ENCODE assay signal across 8 mouse cellular contexts in genomic region chr9:96118861-96119772, GRCm38 (mm10). TPM values are rescaled to one million over a fixed set of nuclear protein-coding genes. Genes with fewer than 3 reads are reported as not detected.
DNase-seq lines count a peak whose midpoint lies in the region; ATAC-seq lines count a peak whose summit lies in the region.

Gk5 (plus strand) TSS chr9:96119362.

- intact Hi-C loops in gastrocnemius, postnatal 14 days (cut with DNase I; ENCODE audit: low total_unique reads) = no loop called here
- intact Hi-C loops in left cerebral cortex, postnatal 10 days (cut with DNase I) = no loop called here

- peak; percentile 95 for ATAC-seq in inflammation-experienced regulatory T-cells, adult 6 months
- ATAC-seq in megakaryocyte-erythroid progenitor cell, adult 5-6 weeks (replicated peaks; ENCODE audit: low FRiP score, low TSS enrichment, poor library complexity, severe bottlenecking) = peak; percentile 97

- peak; percentile 96 for DNase-seq in adipocyte (ENCODE audit: low spot score)
- DNase-seq in embryo, embryonic 10 days (ENCODE audit: low spot score) = peak; percentile 99
- DNase-seq in gastrocnemius, postnatal 14 days = peak; percentile 100
- DNase-seq in left cerebral cortex, postnatal 10 days (ENCODE audit: extremely low spot score in 1 of 2, low spot score in 2 of 2) = peak; percentile 94 to 99
- DNase-seq in right cerebral cortex, postnatal 25 days = peak; percentile 94
- DNase-seq in urinary bladder, postnatal 4 days (ENCODE audit: low spot score in 2 of 2) = peak; percentile 97 to 100

RNA-seq across cellular contexts. Expression of gene Gk5, which starts in this region (rescaled TPM):
- 1 to 10 TPM; 2.7 to 3.3 TPM for total RNA-seq in gastrocnemius, postnatal 14 days (2021)
- under 1 TPM; 0.49 to 0.87 (median 0.86) TPM for polyA plus RNA-seq in inflammation-experienced regulatory T-cells, adult 6 months (2017; shearing (Covaris generic))
- 1 to 10 TPM; 6.0 to 6.5 TPM for total RNA-seq in left cerebral cortex, postnatal 10 days (2021)
- 1.4 and 1.5 TPM in 2 replicates for total RNA-seq in megakaryocyte-erythroid progenitor cell, adult 5-6 weeks (2014; fragmentation: Nextera tagmentation)
- 2.0 and 3.5 TPM in 2 replicates for total RNA-seq in megakaryocyte-erythroid progenitor cell, adult 5-6 weeks (2017)

Comparison
In these comparisons a context has a peak if more than half of its experiments do, and no peak if none do; other contexts are left out.
1. Peak in every context shown above with its lines: DNase-seq and ATAC-seq.
2. Peak in ATAC-seq in inflammation-experienced regulatory T-cells, adult 6 months; RNA of the gene not detected or under 1 TPM.